Mouse (Mus musculus) limb, embryonic 10.5 days (tissue): ENCODE data around the gene Prkar2b. TPM values are rescaled to one million over a fixed set of nuclear protein-coding genes. Genes with fewer than 3 reads are reported as not detected.

ENCODE experiments used
- DNase-seq: peaks from one replicate; pipeline ENCODE4 v3.0.0-alpha.2; 2017; ENCODE audit warnings: low spot score
- H3K27ac ChIP-seq: fragments of 300-500 bp; sonication (generic); 2 replicates; pipeline ENCODE4 v1.5.1; 2016; ENCODE audit warnings: mild to moderate bottlenecking
- H3K27me3 ChIP-seq: fragments of 300-500 bp; sonication (generic); 2 replicates; pipeline ENCODE4 v1.6.1; 2016; ENCODE audit warnings: low read depth, mild to moderate bottlenecking; ENCODE audit not compliant: poor library complexity, severe bottlenecking
- H3K36me3 ChIP-seq: fragments of 300-500 bp; sonication (generic); 2 replicates; pipeline ENCODE4 v1.6.1; 2016; ENCODE audit warnings: mild to moderate bottlenecking, moderate library complexity
- H3K4me1 ChIP-seq: fragments of 300-500 bp; sonication (generic); 2 replicates; pipeline ENCODE4 v1.6.1; 2016
- H3K4me3 ChIP-seq: fragments of 300-500 bp; sonication (generic); 2 replicates; pipeline ENCODE4 v1.5.1; 2016; ENCODE audit warnings: mild to moderate bottlenecking, moderate library complexity
- H3K9me3 ChIP-seq: fragments of 300-500 bp; sonication (generic); replicated peaks from 2 replicates; pipeline ENCODE4 v1.6.1; 2016; ENCODE audit warnings: mild to moderate bottlenecking
- WGBS: fragments of 180-500 bp; shearing (Covaris S2); methylation state at CpG from one replicate; pipeline ENCODE4 v1.1.7; 2016; 5-methylcytosine and 5-hydroxymethylcytosine counted together
- polyA plus RNA-seq: library from polyadenylated mRNA; unstranded; fragments of >200 nt; fragmentation: Nextera tagmentation; extraction: Ambion mirVana; gene quantifications from 2 replicates; pipeline ENCODE4 v1.2.1, GENCODE M21; 2016

Prkar2b gene
- polyA plus RNA-seq, 1 experiment from 2014 or later, result 24.8 TPM

DNA sequence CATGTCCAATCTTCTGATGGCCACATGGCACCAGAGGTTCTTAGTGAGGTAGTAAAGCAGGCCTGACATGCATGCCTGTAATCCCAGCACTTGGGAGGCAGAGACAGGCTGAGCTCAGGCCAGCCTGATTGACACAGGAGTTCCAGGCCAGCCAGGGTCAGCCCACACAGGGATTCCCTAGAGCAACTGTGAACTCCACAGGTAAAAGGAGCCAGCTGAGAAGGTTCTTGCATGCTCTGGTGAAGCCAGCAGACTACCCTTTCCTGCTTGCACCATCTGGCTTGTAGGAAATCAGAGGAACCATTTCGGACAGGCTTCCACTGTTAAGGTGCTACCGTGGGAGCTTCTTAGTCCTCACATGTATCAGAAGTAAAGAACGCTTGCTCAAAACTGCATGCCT is 5.3 kb downstream of the Prkar2b start:
- H3K4me1 ChIP-seq, result peaks cover 15% of the 10 kb centered on the region
- H3K9me3 ChIP-seq, result no peaks in the 10 kb centered on the region; the same call in 1 of the 2 replicates
- H3K4me3 ChIP-seq, result no peak overlapping the region
- 0 out of 2 replicates have a peak, but pooled peaks cover 3% of the 10 kb centered on the region for H3K27me3 ChIP-seq
- H3K27ac ChIP-seq, result no peak overlapping the region
- no peak for DNase-seq
- H3K36me3 ChIP-seq, result 0 out of 2 replicates have a peak, but pooled peaks cover 3% of the 10 kb centered on the region
- WGBS, result 92% methylated on average over 3 of the region's 3 CpGs

DNA sequence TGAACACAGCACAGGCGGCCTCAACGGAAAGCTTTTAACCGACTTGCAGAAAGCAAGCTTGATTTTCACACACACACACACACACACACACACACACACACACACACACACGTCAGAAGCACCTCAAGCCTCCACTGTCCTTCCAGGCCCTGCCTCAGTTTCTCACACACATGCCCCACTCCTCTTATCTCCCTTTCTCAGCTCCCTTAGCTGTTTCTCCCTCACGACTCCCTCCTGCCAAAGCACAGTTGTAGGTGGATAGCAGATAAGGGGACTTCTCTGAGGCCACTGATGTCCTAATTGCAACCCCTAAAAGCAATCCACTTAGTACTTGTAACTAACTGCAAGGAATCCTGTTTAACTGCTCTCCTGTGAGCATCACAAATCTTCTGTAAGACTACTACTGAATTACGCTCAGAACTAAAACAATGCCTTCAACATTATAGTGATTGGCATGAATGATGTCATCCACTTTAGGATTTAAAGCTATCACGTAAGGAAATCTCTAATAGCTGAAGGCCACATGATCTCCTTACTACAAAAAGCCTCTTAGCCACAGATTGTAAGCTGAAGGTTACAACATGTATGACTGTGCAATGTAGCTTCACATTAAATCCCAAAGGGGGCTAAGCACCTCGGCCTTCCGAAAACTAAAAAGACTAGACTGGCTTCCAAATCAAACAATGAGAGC is 6.5 kb downstream of the Prkar2b start:
- 66% methylated on average over 9 of the region's 9 CpGs for WGBS

DNA sequence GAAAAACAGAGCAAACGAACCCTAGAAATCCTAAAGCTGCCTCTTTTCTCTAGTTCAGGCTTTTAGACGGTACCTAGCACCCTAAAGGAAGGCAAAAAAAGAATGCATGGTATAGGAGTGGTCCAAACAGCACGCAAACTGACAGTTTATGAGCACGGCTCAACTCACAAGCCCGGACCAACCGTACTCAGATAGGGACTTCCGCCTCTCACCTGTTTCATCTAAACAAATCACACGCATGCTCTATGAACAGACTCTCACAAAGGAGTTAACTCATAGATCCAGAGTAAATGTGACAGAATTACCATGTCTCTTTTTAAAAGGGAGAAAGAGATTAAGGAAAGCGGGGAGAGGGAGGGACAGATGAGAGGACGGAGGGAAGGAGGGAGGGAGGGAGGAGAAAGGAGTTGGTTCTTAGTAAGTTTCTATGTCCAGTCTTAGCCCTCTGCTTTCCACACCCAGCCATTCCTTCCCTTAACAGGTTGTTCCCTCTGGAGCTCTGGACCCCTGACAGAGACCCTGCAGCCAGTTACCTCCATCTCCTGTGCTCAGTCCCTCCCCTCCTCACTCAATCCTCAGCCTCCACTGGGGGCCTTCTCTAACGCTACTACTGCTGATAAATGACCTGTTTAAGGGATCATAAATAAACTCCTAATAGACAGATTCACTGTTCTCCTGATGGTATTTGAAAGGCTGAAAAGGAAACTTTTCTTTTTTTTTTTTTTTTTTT is 7.3 kb downstream of the Prkar2b start:
- no peak overlapping the region for H3K27ac ChIP-seq
- DNase-seq, result no peak
- no peaks in the 10 kb centered on the region for H3K9me3 ChIP-seq
- 0 out of 2 replicates have a peak, but pooled peaks cover 3% of the 10 kb centered on the region for H3K36me3 ChIP-seq
- WGBS, result 67% methylated on average over 11 of the region's 11 CpGs
- peaks cover 7% of the 10 kb centered on the region for H3K4me1 ChIP-seq
- H3K4me3 ChIP-seq, result no peak overlapping the region
- H3K27me3 ChIP-seq, result 0 out of 2 replicates have a peak, but pooled peaks cover 3% of the 10 kb centered on the region

More for the DNA sequence above, 6.5 kb downstream of the Prkar2b start:
- Histone ChIP-seq H3K4me3 (no peak overlapping the region), H3K27me3 (0 out of 2 replicates have a peak, but pooled peaks cover 3% of the 10 kb centered on the region), H3K4me1 (peaks cover 9% of the 10 kb centered on the region), H3K9me3 (no peaks in the 10 kb centered on the region), H3K36me3 (0 out of 2 replicates have a peak, but pooled peaks cover 3% of the 10 kb centered on the region), H3K27ac (no peak overlapping the region)
- no peak for DNase-seq

DNA sequence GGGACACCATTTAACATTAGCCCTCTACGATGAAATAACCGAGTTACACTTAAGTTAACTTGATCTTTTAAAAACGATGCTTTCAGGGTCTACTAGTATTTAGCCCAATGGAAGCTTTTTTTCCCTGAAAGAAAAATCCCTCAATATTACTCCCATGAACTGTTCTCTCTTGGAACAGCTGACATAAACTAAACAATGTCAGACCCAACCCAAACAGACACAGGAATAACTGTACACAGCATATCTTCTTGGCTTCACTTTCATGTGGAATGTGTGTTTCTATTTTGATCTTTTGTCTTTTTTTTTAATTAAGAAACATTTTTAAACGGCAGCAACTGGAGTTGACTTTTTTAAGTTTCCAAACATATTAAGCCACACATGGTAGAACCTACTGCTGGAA is 8.2 kb downstream of the Prkar2b start:
- WGBS, result 93% methylated on average over 4 of the region's 4 CpGs
- H3K9me3 ChIP-seq, result no peaks in the 10 kb centered on the region
- H3K4me3 ChIP-seq, result no peak overlapping the region
- 0 out of 2 replicates have a peak, but pooled peaks cover 3% of the 10 kb centered on the region for H3K27me3 ChIP-seq
- H3K27ac ChIP-seq, result no peak overlapping the region
- DNase-seq, result no peak
- H3K36me3 ChIP-seq, result 0 out of 2 replicates have a peak, but pooled peaks cover 3% of the 10 kb centered on the region
- peaks cover 7% of the 10 kb centered on the region for H3K4me1 ChIP-seq

DNA sequence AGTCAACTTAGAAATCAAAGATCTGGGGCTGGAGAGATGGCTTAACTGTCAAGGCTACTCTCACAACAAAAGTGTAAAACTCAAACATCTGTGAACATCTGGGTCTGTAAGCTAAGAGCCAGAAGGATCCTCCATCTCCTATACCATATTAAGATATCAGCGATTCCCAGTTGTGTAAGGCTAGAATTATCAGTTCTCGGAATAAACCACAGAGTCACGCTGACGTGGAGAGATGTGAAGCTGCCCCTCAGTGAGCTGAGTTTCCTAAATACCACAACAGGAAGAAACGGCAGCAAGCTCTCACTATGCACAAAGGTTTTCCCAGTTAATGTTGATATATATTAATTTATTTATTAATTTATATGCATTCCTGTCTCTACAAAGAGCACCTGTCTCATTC is 10.9 kb downstream of the Prkar2b start:
- H3K4me3 ChIP-seq, result no peak overlapping the region
- H3K27me3 ChIP-seq, result 0 out of 2 replicates have a peak, but pooled peaks cover 3% of the 10 kb centered on the region
- H3K36me3 ChIP-seq, result no peaks in the 10 kb centered on the region
- peaks cover 14% of the 10 kb centered on the region for H3K4me1 ChIP-seq
- WGBS, result 79% methylated on average over 5 of the region's 5 CpGs
- no peak overlapping the region for H3K27ac ChIP-seq
- no peak for DNase-seq
- H3K9me3 ChIP-seq, result no peaks in the 10 kb centered on the region

DNA sequence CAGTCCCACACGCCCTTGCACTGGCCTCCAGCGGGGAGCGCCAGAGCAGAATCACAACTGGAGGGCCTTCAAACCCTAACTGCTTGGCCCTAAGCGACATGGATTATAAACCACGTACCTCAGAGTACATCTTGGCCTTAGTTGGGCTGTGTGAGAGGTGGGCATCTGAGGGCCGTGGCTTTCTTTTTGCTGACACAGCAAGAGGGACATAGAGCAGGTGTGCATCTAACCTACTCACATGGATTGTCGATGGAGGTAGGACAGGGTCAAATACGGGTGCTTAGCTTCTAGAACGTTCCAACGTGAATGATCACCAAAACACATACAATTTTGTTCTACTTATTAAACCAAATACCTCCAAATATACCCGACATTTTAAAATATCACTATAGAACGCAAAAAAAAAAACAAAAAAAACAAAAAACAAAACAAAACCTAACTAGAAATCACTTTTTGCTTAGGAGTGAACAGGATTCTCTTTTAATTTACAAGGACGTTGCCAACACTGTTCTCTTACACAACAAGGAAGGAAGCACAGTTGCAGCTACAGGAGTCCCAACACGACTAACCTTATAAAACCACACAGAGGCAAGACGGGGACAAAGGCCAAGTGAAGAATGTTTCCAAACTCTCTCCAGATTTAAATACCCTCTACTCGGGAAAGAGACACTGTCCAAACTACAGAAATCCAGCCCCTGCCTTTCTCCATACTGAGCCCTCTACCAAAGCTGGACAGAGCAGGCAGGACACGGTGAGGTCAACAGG is 15.3 kb downstream of the Prkar2b start:
- no peaks in the 10 kb centered on the region for H3K9me3 ChIP-seq
- H3K36me3 ChIP-seq, result no peaks in the 10 kb centered on the region
- H3K4me3 ChIP-seq, result no peak overlapping the region
- WGBS, result 87% methylated on average over 17 of the region's 17 CpGs
- H3K27ac ChIP-seq, result no peak overlapping the region; the same call in 1 of the 2 replicates
- peaks cover 19% of the 10 kb centered on the region for H3K4me1 ChIP-seq
- H3K27me3 ChIP-seq, result no peaks in the 10 kb centered on the region
- no peak for DNase-seq

DNA sequence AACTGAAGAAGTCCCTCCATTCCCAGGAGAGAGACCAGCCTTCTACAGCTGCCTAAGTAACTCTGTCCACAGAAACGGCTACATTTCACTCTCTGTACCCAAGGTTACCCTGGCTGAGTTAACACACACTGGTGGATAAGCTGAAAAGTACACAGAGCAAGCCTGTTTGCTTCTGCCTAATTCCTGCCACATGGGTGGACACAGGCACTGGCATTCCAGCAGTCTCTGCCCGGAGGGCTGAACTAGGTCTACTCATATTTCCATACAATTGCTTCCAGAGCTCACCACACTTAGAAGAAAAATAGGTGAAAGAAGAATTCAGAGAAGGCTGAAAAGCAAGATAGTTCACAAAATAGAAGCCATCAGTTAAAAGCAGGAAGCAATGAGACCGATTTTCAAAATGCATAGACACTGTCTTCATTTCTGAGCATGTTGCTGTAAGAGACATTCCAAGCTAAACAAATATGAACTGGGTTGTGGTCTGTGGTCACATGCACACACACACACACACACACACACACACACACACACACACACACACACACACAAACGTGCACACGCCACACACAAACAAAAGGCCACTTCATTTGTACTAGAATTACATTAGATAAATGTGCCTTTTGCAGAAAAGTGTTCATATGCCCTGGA is 16.5 kb downstream of the Prkar2b start:
- peak; percentile 69 for DNase-seq
- Histone ChIP-seq H3K36me3 (no peaks in the 10 kb centered on the region), H3K9me3 (no peaks in the 10 kb centered on the region), H3K4me3 (no peak overlapping the region), H3K27me3 (no peaks in the 10 kb centered on the region), H3K27ac (peak overlapping the region; percentile 84), H3K4me1 (peaks cover 19% of the 10 kb centered on the region)
- WGBS, result 61% methylated on average over 5 of the region's 5 CpGs

DNA sequence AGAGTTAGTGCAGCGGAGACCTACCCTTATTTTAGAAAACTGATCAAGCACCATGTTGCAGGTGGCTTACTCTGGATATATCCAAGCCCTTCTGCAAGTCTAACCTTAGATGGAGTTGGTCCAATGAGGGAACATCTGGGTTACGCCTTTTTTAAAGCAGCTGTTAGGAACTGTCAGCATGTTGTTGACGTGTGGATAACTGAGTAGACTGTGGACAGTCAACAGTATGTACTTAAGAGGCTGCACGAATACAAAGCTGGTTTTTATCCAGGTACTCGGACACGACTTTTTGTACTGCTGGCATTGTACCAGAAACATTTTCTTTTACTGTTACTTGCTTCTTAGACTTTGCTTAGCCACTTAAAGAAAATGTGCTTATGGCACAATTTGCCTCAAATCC is 27.6 kb downstream of the Prkar2b start:
- 89% methylated on average over 6 of the region's 6 CpGs for WGBS
- DNase-seq, result no peak
- Histone ChIP-seq H3K4me1 (0 out of 2 replicates have a peak, but pooled peaks cover 3% of the 10 kb centered on the region), H3K27me3 (no peaks in the 10 kb centered on the region), H3K4me3 (no peak overlapping the region), H3K36me3 (no peaks in the 10 kb centered on the region), H3K9me3 (no peaks in the 10 kb centered on the region), H3K27ac (no peak overlapping the region)

DNA sequence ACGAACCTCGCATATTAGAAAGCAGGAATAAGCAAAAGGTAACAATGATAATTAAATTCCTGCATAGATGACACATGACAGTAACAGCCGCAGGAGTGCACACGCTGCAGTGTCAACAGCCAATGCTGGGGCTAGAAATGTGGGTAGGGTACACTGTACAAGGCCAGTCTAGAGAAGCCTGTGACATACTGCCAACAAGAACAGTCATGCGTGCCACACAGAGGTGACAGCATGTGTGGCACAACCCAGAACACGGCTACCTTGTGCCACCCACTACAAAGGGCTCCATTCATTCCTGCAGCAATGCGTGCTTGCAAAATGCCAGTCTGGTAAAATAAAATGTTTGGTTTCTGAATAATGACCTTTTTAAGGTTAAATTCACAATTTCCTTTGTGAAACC is 28.2 kb downstream of the Prkar2b start:
- H3K4me3 ChIP-seq, result no peak overlapping the region
- no peak for DNase-seq
- no peaks in the 10 kb centered on the region for H3K27me3 ChIP-seq
- 93% methylated on average over 7 of the region's 7 CpGs for WGBS
- H3K27ac ChIP-seq, result no peak overlapping the region
- H3K9me3 ChIP-seq, result no peaks in the 10 kb centered on the region
- H3K36me3 ChIP-seq, result no peaks in the 10 kb centered on the region
- H3K4me1 ChIP-seq, result 0 out of 2 replicates have a peak, but pooled peaks cover 3% of the 10 kb centered on the region

DNA sequence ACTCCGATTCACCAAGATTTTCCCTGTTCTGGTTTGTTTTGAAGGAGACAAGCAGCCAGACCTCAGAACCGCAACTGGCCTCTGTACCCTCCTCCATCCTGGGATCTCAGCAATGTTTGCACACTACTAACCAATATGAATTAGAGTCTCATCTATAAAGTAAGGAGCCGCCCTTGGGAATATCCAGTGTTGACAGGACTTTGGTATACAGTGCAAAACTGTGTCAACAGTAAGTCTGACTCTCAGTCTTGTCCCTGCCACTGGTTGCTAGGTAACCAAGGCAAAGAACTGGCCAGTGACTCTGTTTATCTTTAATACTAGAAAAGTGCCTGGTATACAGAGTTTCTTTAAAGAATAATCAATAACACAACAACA is 42.7 kb downstream of the Prkar2b start:
- Histone ChIP-seq H3K9me3 (no peaks in the 10 kb centered on the region), H3K4me1 (peaks cover 9% of the 10 kb centered on the region), H3K27me3 (no peaks in the 10 kb centered on the region), H3K27ac (no peak overlapping the region), H3K4me3 (no peak overlapping the region), H3K36me3 (no peaks in the 10 kb centered on the region)
- DNase-seq, result no peak
- WGBS, result 65% methylated on average over 3 of the region's 3 CpGs

DNA sequence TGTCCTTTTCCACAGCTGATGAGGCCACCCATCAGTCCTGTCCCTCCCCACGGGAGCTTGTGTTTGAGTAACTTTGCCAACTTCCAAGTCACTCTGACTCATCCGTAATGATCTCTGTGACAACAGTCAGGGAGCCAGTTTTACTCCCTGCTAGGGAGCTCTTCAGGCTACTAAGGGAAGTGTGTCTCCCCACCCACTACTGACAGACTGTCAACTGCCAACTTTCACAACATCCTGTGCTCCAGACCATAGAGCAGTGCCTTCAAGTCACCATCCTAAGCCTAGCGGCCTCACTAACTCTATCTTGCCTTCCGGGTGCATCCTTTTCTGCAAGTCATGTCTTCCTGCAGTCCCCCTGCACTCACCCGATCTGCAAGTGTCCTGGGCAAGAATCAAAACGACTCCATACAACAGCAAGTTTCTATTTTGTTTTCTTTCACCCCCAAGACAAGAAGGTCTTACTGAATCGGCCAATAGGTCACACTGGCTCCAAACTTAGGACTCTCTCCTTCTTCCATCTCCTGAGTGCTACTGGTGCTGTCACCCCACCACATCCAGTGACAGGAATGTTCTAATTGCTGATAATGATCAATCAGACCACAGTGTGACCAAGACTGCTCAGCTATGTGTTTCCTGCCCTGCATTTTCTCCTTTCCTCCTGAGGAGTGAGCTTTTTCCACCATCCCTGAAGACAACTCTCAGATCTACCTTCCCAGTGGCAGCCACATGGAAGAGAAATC is 43.3 kb downstream of the Prkar2b start:
- Histone ChIP-seq H3K4me3 (no peak overlapping the region), H3K27ac (no peak overlapping the region), H3K27me3 (no peaks in the 10 kb centered on the region), H3K4me1 (peaks cover 11% of the 10 kb centered on the region), H3K36me3 (no peaks in the 10 kb centered on the region), H3K9me3 (no peaks in the 10 kb centered on the region)
- DNase-seq, result no peak
- 47% methylated on average over 7 of the region's 7 CpGs for WGBS

DNA sequence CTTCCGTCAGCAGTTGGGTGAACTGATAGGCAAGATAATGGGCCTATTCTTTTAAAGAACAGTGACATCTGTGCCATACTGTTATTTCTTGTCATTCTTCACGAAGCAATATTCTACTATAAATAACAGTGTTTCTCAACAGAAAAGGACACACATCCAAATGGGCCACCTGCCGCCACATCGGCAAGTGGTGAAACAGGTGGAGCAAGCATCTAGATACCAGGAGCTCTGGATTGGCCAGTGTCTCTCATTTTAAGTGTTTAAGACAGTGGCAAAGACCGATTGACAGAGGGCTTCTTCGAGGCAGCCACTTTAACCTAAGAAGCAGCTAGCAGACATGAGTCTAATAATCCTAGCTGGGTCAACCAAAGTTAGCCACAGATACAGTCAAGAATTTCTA is 44.6 kb downstream of the Prkar2b start:
- H3K9me3 ChIP-seq, result no peaks in the 10 kb centered on the region
- no peaks in the 10 kb centered on the region for H3K36me3 ChIP-seq
- H3K27ac ChIP-seq, result no peak overlapping the region
- H3K4me3 ChIP-seq, result no peak overlapping the region
- WGBS, result 88% methylated on average over 6 of the region's 6 CpGs
- no peak for DNase-seq
- peaks cover 13% of the 10 kb centered on the region for H3K4me1 ChIP-seq
- no peaks in the 10 kb centered on the region for H3K27me3 ChIP-seq
